Mouse (Mus musculus) limb, embryonic 15.5 days (tissue): ENCODE measurements around the gene Fmo3. TPM values are rescaled to one million over a fixed set of nuclear protein-coding genes. Genes with fewer than 3 reads are reported as not detected.

Experiments used
- ATAC-seq: fragments of 200-750 bp; cut with Nextera tagmentation; 2 replicates; pipeline ENCODE4 v1.8.0; 2017; ENCODE audit warnings: low read depth, moderate TSS enrichment; ENCODE audit not compliant: insufficient number of reproducible peaks, low FRiP score, low TSS enrichment
- H3K27ac ChIP-seq: fragments of 300-500 bp; sonication (generic); 2 replicates; pipeline ENCODE4 v1.5.1; 2015; ENCODE audit warnings: moderate library complexity, mild to moderate bottlenecking, inconsistent platforms
- H3K27me3 ChIP-seq: fragments of 300-500 bp; sonication (generic); 2 replicates; pipeline ENCODE4 v1.6.1; 2015; ENCODE audit warnings: inconsistent platforms
- H3K36me3 ChIP-seq: fragments of 300-500 bp; sonication (generic); 2 replicates; pipeline ENCODE4 v1.6.1; 2015; ENCODE audit warnings: inconsistent platforms
- H3K4me1 ChIP-seq: fragments of 300-500 bp; sonication (generic); 2 replicates; pipeline ENCODE4 v1.6.1; 2015; ENCODE audit warnings: inconsistent platforms
- H3K4me2 ChIP-seq: fragments of 300-500 bp; sonication (generic); 2 replicates; pipeline ENCODE4 v1.6.1; 2015; ENCODE audit warnings: mild to moderate bottlenecking, inconsistent platforms
- H3K4me3 ChIP-seq: fragments of 300-500 bp; sonication (generic); 2 replicates; pipeline ENCODE4 v1.5.1; 2015; ENCODE audit warnings: mild to moderate bottlenecking, inconsistent platforms
- H3K9ac ChIP-seq: fragments of 300-500 bp; sonication (generic); 2 replicates; pipeline ENCODE4 v1.6.1; 2015; ENCODE audit warnings: inconsistent platforms
- H3K9me3 ChIP-seq: fragments of 300-500 bp; sonication (generic); 2 replicates; pipeline ENCODE4 v1.6.1; 2016; ENCODE audit warnings: inconsistent platforms
- WGBS: fragments of 180-500 bp; shearing (Covaris S2); methylation state at CpG from one replicate; pipeline ENCODE4 v1.1.7; 2015; 5-methylcytosine and 5-hydroxymethylcytosine counted together
- polyA plus RNA-seq: library from polyadenylated mRNA; unstranded; fragments of >200 nt; fragmentation: Nextera tagmentation; extraction: Ambion mirVana; gene quantifications from 2 replicates; pipeline ENCODE4 v1.2.1, GENCODE M21; 2015

The Fmo3 gene
- polyA plus RNA-seq, 1 experiment from 2014 or later = not detected

- Histone ChIP-seq H3K4me1 (peaks cover 4% of the 10 kb centered on the region; the same call in 1 of the 2 replicates), H3K36me3 (no peaks in the 10 kb centered on the region), H3K9me3 (no peaks in the 10 kb centered on the region), H3K27ac (no peak overlapping the region), H3K4me3 (no peak overlapping the region), H3K4me2 (no peak overlapping the region), H3K27me3 (no peaks in the 10 kb centered on the region), H3K9ac (no peak overlapping the region)
- 77% methylated on average over 3 of the region's 3 CpGs for WGBS
- no peak for ATAC-seq
Measured at GRCm38 (mm10) chr1:162929146-162929545, 55.2 kb downstream of the Fmo3 start.

- Histone ChIP-seq H3K36me3 (no peaks in the 10 kb centered on the region), H3K9ac (no peak overlapping the region), H3K27me3 (no peaks in the 10 kb centered on the region), H3K4me2 (no peak overlapping the region), H3K9me3 (no peaks in the 10 kb centered on the region), H3K27ac (no peak overlapping the region), H3K4me3 (no peak overlapping the region), H3K4me1 (no peaks in the 10 kb centered on the region)
- 64% methylated on average over 1 of the region's 1 CpGs for WGBS
- no peak for ATAC-seq
Measured at GRCm38 (mm10) chr1:162925121-162925520, 59.2 kb downstream of the Fmo3 start.

GRCm38 (mm10) chr1:162916661-162917060 is 67.7 kb downstream of the Fmo3 start:
- H3K4me1 ChIP-seq = no peaks in the 10 kb centered on the region
- H3K27me3 ChIP-seq = no peaks in the 10 kb centered on the region
- no peaks in the 10 kb centered on the region for H3K36me3 ChIP-seq
- H3K4me3 ChIP-seq = no peak overlapping the region
- H3K27ac ChIP-seq = no peak overlapping the region
- H3K4me2 ChIP-seq = no peak overlapping the region
- no peak for ATAC-seq
- 75% methylated on average over 8 of the region's 8 CpGs for WGBS
- H3K9ac ChIP-seq = no peak overlapping the region
- no peaks in the 10 kb centered on the region for H3K9me3 ChIP-seq

- Histone ChIP-seq H3K27ac (no peak overlapping the region), H3K9me3 (no peaks in the 10 kb centered on the region), H3K9ac (no peak overlapping the region), H3K36me3 (no peaks in the 10 kb centered on the region), H3K4me2 (no peak overlapping the region), H3K4me1 (no peaks in the 10 kb centered on the region), H3K4me3 (no peak overlapping the region), H3K27me3 (no peaks in the 10 kb centered on the region)
- no peak for ATAC-seq
- 85% methylated on average over 4 of the region's 4 CpGs for WGBS
Measured at GRCm38 (mm10) chr1:162914932-162915556, 69.3 kb downstream of the Fmo3 start.

GRCm38 (mm10) chr1:162912085-162912484 is 72.2 kb downstream of the Fmo3 start:
- Histone ChIP-seq H3K9ac (no peak overlapping the region), H3K36me3 (no peaks in the 10 kb centered on the region), H3K4me1 (no peaks in the 10 kb centered on the region), H3K27me3 (no peaks in the 10 kb centered on the region), H3K4me2 (no peak overlapping the region), H3K4me3 (no peak overlapping the region), H3K27ac (no peak overlapping the region), H3K9me3 (no peaks in the 10 kb centered on the region)
- no peak for ATAC-seq

Other genes with a start within 250 kb of the Fmo3 start
- 134 and 135 TPM in 2 replicates for gene Prrc2c, start 244.0 kb downstream of the Fmo3 start, polyA plus RNA-seq
- gene Fmo4, start 170.6 kb downstream of the Fmo3 start, polyA plus RNA-seq = 0.16 and 0.79 TPM in 2 replicates
- 37.2 and 51.8 TPM in 2 replicates for gene Fmo1, start 117.9 kb downstream of the Fmo3 start, polyA plus RNA-seq
- gene Fmo2, start 85.8 kb downstream of the Fmo3 start, polyA plus RNA-seq = 3.0 and 4.8 TPM in 2 replicates
- 0.36 and 0.55 TPM in 2 replicates for gene Fmo6, start 47.0 kb downstream of the Fmo3 start, polyA plus RNA-seq
- not detected in 2 replicates for gene Mroh9, start 101.1 kb upstream of the Fmo3 start, polyA plus RNA-seq